Mouse (Mus musculus) stomach, embryonic 16.5 days (tissue): ENCODE results near the gene Hmg20a. TPM values are rescaled to one million over a fixed set of nuclear protein-coding genes. Genes with fewer than 3 reads are reported as not detected.

Experiments
- ATAC-seq: fragments of 200-750 bp; cut with Nextera tagmentation; 2 replicates; pipeline ENCODE4 v1.8.0; 2017; ENCODE audit warnings: moderate number of reproducible peaks, moderate TSS enrichment; ENCODE audit not compliant: insufficient read depth, low FRiP score
- H3K27ac ChIP-seq: fragments of 300-500 bp; sonication (generic); 2 replicates; pipeline ENCODE4 v1.5.1; 2014; ENCODE audit warnings: low read length
- H3K27me3 ChIP-seq: fragments of 300-500 bp; sonication (generic); 2 replicates; pipeline ENCODE4 v1.6.1; 2014; ENCODE audit warnings: low read length, control low read depth, mixed read lengths; ENCODE audit not compliant: control insufficient read depth, insufficient read depth
- H3K36me3 ChIP-seq: fragments of 300-500 bp; sonication (generic); 2 replicates; pipeline ENCODE4 v1.6.1; 2014; ENCODE audit warnings: low read length; ENCODE audit not compliant: control insufficient read depth, insufficient read depth
- H3K4me1 ChIP-seq: fragments of 300-500 bp; sonication (generic); 2 replicates; pipeline ENCODE4 v1.6.1; 2014; ENCODE audit warnings: low read length, control low read depth, mixed read lengths; ENCODE audit not compliant: control insufficient read depth, insufficient read depth
- H3K4me2 ChIP-seq: fragments of 300-500 bp; sonication (generic); 2 replicates; pipeline ENCODE4 v1.6.1; 2014; ENCODE audit warnings: low read depth, low read length, mixed read lengths
- H3K4me3 ChIP-seq: fragments of 300-500 bp; sonication (generic); replicated peaks from 2 replicates; pipeline ENCODE4 v1.5.1; 2014; ENCODE audit warnings: mild to moderate bottlenecking, low read length
- H3K9ac ChIP-seq: fragments of 300-500 bp; sonication (generic); 2 replicates; pipeline ENCODE4 v1.6.1; 2014; ENCODE audit warnings: low read length
- H3K9me3 ChIP-seq: fragments of 300-500 bp; sonication (generic); replicated peaks from 2 replicates; pipeline ENCODE4 v1.6.1; 2016; ENCODE audit warnings: low read length, control low read depth; ENCODE audit not compliant: control insufficient read depth
- WGBS: fragments of 180-500 bp; shearing (Covaris S2); extraction: QIAGEN DNeasy Blood & Tissue Kit; methylation state at CpG from one replicate; pipeline ENCODE4 v1.1.7; 2014; 5-methylcytosine and 5-hydroxymethylcytosine counted together
- polyA plus RNA-seq: library from polyadenylated mRNA; unstranded; fragments of >200 nt; fragmentation: Nextera tagmentation; extraction: Ambion mirVana; gene quantifications from 2 replicates; pipeline ENCODE4 v1.2.1, GENCODE M21; 2015

The Hmg20a gene
- polyA plus RNA-seq, 1 experiment from 2014 or later, result 48.3 TPM

- Histone ChIP-seq H3K27ac (no peak overlapping the region), H3K9me3 (no peaks in the 10 kb centered on the region), H3K4me1 (peaks cover 71% of the 10 kb centered on the region), H3K9ac (no peak overlapping the region), H3K36me3 (no peaks in the 10 kb centered on the region), H3K4me2 (no peak overlapping the region), H3K4me3 (no peak overlapping the region), H3K27me3 (no peaks in the 10 kb centered on the region)
- ATAC-seq, result no peak
- 86% methylated on average over 8 of the region's 8 CpGs for WGBS
Observed at GRCm38 (mm10) chr9:56499324-56500067, 81.1 kb downstream of the Hmg20a start.

- H3K27me3 ChIP-seq, result no peaks in the 10 kb centered on the region
- peak overlapping the region; percentile 88 for H3K27ac ChIP-seq
- 60% methylated on average over 8 of the region's 8 CpGs for WGBS
- H3K9me3 ChIP-seq, result no peaks in the 10 kb centered on the region
- peaks cover 74% of the 10 kb centered on the region for H3K4me1 ChIP-seq
- H3K36me3 ChIP-seq, result no peaks in the 10 kb centered on the region
- no peak overlapping the region for H3K4me2 ChIP-seq
- H3K9ac ChIP-seq, result no peak overlapping the region
- H3K4me3 ChIP-seq, result no peak overlapping the region
- no peak for ATAC-seq
Observed at GRCm38 (mm10) chr9:56500893-56501590, 82.6 kb downstream of the Hmg20a start.

- 27% methylated on average over 10 of the region's 10 CpGs for WGBS
- Histone ChIP-seq H3K9ac (no peak overlapping the region; the same call in 1 of the 2 replicates), H3K4me3 (no peak overlapping the region), H3K4me2 (peak overlapping the region; percentile 29), H3K27me3 (no peaks in the 10 kb centered on the region), H3K4me1 (peaks cover 72% of the 10 kb centered on the region), H3K36me3 (no peaks in the 10 kb centered on the region), H3K27ac (peak overlapping the region; percentile 88), H3K9me3 (no peaks in the 10 kb centered on the region)
- ATAC-seq, result peak; percentile 23; the same call in 1 of the 2 replicates
Observed at GRCm38 (mm10) chr9:56501721-56502542, 83.5 kb downstream of the Hmg20a start.

GRCm38 (mm10) chr9:56502543-56502971 lies 84.1 kb downstream of the Hmg20a start:
- Histone ChIP-seq H3K9me3 (no peaks in the 10 kb centered on the region), H3K4me2 (peak overlapping the region; percentile 29; the same call in 1 of the 2 replicates), H3K27ac (peak overlapping the region; percentile 88), H3K4me1 (peaks cover 72% of the 10 kb centered on the region), H3K36me3 (no peaks in the 10 kb centered on the region), H3K9ac (no peak overlapping the region; the same call in 1 of the 2 replicates), H3K27me3 (no peaks in the 10 kb centered on the region), H3K4me3 (no peak overlapping the region)
- WGBS, result 30% methylated on average over 8 of the region's 8 CpGs
- no peak for ATAC-seq

DNA sequence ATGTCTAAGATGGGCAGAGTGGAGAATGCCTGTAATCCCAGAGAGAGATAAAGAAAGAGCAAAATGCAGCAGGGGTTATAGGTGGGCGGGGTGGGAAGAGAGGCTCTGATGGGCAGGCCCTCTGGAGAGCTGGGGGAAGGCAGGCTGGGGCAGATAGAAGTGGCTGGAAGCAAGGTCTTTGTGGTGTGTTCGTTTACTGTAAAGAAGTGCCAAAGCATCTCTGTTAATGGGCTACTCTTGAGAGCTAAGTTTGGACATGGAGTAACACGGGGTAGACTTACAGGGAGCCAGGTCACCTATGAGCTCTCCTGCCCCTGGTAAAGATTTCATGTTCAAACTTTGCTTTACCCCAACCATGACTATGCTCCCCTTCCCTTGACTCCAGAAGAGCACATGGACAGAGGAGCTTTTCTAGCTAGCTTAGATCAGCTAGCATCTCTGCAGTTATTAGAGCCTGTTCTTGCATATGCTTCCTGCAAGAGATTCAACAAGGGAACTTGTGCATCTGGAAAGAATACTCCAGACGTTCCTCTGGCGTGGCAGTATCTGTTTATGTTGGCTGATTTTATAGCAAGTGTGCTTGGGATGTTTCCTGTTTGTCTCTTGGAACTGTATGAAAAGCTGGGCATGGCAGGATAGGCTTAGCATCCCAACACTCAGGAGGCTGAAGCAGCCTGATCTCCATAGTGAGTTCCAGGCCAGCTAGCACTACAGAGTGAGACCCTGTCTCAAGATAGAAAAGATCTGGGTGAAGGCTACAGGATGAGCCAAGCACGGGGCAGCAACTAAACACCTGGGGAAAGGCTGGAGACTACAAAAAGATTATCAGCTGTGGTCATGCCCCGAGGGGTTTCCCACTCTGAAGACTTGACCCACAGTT lies 85.5 kb downstream of the Hmg20a start:
- H3K27me3 ChIP-seq, result no peaks in the 10 kb centered on the region
- H3K4me3 ChIP-seq, result no peak overlapping the region
- WGBS, result 63% methylated on average over 7 of the region's 7 CpGs
- no peaks in the 10 kb centered on the region for H3K9me3 ChIP-seq
- peak overlapping the region; percentile 98 for H3K27ac ChIP-seq
- H3K4me1 ChIP-seq, result peaks cover 73% of the 10 kb centered on the region
- ATAC-seq, result no peak
- H3K9ac ChIP-seq, result no peak overlapping the region
- H3K36me3 ChIP-seq, result no peaks in the 10 kb centered on the region
- no peak overlapping the region for H3K4me2 ChIP-seq

- no peak overlapping the region for H3K4me2 ChIP-seq
- no peaks in the 10 kb centered on the region for H3K27me3 ChIP-seq
- no peak for ATAC-seq
- WGBS, result 74% methylated on average over 5 of the region's 5 CpGs
- H3K36me3 ChIP-seq, result no peaks in the 10 kb centered on the region
- H3K9ac ChIP-seq, result no peak overlapping the region; the same call in 1 of the 2 replicates
- H3K9me3 ChIP-seq, result no peaks in the 10 kb centered on the region
- H3K4me1 ChIP-seq, result peaks cover 73% of the 10 kb centered on the region
- no peak overlapping the region for H3K4me3 ChIP-seq
- peak overlapping the region; percentile 98 for H3K27ac ChIP-seq
Observed at GRCm38 (mm10) chr9:56504511-56504910, 86.1 kb downstream of the Hmg20a start.

DNA sequence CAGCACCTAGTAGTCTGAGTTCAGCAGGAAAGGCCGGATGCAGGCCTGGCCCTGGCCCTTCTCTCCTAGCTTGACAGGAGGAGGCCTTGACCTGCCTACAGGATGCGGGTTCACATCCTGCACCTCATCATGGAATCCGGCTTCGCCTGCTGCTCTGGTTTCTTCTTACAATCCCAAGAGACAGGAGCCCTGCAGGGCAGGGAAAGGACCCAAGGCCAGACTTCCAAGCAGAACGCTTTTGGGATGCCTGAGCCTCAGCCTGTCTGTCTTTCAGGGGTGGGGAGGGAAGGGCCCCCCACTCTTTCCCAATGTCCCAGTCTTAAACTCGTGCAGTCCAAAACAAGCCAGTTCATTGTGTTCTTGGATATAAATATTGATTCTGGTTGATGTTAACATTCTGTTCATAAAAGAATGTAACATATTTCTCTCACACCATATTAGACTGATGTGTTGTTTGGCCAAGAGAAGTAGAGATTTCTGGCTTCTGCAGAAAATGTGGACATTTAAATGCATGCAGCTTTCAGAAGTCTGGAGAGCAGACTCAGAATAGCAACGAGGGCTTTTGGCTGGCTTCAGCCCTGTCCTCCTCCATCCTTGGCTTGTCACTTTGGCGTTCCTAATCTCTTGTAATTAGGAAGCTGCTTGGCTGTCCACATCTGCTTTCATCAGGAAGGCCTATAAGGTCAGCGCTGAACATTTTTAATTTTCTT lies 86.8 kb downstream of the Hmg20a start:
- Histone ChIP-seq H3K9me3 (no peaks in the 10 kb centered on the region), H3K27ac (peak overlapping the region; percentile 98), H3K36me3 (no peaks in the 10 kb centered on the region), H3K4me2 (peak overlapping the region; percentile 74), H3K27me3 (no peaks in the 10 kb centered on the region), H3K9ac (peak overlapping the region; percentile 36; the same call in 1 of the 2 replicates), H3K4me3 (peak overlapping the region; percentile 50; the same call in 1 of the 2 replicates), H3K4me1 (peaks cover 72% of the 10 kb centered on the region)
- WGBS, result 35% methylated on average over 9 of the region's 9 CpGs
- ATAC-seq, result peak; percentile 41; the same call in 1 of the 2 replicates
